Mouse (Mus musculus) spleen, postnatal 14 days (tissue): ENCODE measurements around the gene Mesd.

Experiments used
- DNase-seq, 2 experiments: peaks; one replicate each; pipeline ENCODE4 v3.0.0; 2021 to 2022; ENCODE audit warnings: low spot score in 2 of 2

Mesd gene

DNA sequence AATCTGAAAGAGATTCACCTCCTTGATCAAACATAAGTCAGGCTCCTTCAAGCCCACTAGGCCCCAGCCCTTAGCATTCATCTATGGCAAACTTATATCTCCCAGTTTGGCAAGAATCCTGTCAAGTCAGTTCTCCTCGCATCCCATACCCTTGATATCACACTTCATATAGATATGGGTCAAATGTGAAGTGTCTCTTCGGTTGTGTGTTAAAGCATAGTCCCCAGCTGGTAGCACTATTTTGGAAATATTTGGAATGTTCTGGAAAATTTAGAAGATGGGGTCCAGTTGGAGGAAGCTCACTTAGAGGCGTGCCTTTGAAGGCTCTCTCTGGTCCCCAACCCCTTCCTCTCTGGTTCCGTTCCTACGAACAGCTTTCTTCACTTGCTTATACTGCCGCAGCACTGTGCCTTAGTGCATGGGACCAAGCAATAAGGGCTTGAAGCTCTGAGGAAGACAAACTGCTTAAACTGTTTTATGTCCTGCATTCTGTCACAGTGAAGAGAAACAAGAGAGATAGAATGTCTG lies 29.2 kb downstream of the Mesd start:
- no peak for DNase-seq

DNA sequence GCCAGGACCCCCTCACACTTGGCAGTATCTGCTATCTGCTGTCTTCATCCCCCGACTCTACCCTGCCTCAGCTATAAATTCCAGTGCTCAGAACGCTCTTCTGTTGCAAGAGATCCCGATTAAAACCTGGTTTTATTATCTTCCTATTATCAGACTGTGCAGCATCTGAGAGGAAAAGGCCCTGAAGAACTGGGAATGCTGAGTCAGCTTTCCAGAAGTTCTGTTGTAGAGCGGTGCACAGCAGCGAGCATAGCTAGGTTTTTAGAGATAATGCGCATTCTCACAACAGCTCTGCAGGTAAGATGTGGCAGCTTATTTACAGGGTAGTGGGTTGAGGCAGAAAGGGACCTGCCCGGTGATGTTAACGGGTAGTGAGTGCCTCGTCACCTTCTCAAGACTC lies 29.7 kb downstream of the Mesd start:
- no peak for DNase-seq

DNA sequence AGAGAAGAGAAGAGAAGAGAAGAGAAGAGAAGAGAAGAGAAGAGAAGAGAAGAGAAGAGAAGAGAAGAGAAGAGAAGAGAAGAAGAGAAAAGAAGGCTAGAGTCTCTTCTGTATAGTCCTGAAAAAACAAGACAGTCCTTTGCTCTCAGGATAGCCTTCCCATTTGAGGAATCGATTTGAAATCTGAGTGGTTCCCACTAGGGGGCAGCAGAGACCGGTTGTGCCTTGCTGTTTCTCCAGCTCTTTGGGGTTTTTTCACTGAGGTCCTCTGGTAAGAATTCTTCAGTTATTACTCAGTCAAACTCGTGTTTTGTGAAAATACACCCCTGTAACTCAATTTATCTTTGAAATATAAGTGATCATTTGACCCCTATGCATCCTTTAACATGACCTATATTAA lies 30.3 kb downstream of the Mesd start:
- DNase-seq, result peak; percentile 47 to 71

DNA sequence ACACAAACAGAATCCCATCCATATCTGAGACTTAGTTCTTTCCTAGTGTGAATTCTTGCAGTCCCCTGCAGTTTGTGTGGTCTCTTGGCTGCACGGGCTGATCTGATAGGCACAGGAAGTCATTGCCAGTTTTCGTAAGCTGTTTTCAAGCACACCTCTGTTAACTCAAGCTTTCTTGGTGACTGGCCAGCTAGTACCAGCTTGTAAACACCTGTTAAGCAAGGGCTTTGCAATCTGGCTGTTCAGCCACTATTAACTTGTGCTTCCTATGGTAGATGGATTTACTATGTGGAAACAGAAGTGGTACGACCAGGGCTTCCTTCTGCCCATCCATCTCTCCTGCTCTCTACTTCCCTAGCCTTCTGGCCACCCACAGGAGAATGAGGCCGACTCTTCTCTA lies 36.0 kb downstream of the Mesd start:
- no peak for DNase-seq

DNA sequence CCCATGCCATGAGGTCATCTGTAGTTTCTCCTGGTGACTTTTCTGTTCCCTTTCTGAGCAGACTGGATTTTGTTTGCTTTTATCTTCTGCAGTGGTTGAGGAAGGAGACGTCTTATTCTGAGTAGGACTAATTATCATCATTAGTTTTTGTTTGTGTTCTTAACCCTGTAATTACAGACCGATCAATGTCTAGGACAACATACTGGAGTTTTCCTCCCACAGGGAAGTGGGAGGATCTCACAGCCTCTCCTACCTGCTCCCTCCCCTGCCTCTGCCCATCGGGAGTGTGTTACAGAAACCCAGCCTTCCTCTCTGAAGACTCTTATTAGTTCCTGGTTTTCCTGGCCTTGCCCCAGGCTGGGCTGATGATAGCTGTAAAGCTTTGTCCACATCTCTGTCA lies 37.4 kb downstream of the Mesd start:
- DNase-seq, result no peak

DNA sequence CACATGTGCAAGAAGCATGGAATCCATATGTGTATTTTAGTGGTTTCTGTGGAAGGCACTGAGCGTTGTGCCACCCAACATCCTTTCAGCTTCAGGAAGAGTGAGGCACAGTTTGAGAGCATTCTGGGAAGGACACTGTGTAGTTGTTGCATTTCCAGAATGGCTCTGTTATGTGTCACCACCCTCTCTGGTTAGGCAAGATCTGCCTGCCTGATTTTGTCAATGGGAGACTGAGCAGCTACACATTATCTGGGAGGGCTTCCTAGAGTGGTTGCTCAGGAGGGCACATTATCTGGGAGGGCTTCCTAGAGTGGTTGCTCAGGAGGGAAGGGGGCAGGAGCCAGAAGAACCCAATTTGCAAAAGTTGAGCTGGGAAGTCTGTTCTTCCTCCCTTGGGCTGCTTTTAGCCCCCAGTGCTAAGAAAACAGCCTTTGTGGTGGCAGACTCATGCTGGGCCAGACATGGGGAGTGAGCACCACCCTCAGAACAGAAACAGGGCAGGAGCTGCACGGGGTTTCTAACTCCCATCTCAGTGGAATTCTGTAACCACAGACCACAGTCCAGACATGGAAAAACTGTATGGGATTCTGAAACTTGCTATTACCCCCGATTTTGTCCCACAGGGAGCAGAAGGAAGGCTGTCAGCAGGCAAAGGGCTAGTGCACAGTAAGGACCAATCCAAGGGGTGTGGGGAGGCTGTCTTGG lies 54.9 kb downstream of the Mesd start:
- DNase-seq, result no peak

DNA sequence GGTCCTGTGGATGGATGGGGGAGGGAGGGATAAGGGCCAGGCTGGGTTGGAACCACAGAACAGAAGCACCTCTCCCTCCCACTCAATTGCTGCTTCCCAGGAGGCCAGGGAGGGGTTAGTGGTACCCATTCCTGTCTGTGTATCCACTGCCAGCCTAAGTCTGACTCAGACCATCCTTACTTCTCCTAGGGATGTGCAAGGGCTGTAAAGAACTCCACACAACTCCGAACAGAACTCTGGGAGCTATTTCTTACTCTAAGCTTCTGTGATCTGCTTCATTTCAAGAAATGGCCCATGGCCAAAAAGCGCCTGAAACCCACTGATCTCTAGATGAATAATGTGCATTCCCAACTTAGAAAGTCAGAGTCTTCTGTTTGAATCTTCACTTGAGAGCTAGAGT lies 55.9 kb downstream of the Mesd start:
- no peak for DNase-seq

DNA sequence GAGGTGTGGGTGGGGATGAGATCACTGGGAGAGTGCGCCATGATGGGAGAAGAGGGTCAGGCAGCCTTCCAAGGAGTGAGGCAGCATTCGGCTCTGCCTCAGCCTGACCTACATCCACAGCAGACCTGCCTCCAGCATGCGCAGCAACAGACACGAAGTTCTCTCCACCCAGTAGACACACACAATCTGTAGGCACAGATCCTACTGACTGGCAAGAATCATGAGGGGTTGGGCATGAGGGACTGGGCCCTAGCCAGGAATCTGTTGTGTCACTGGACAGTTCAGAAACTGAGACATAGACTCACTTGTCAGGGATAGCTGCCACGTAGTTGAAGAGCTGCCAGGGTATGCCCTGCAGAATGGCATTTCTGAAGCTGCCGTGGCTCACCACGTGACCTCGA lies 57.4 kb downstream of the Mesd start:
- DNase-seq, result no peak

DNA sequence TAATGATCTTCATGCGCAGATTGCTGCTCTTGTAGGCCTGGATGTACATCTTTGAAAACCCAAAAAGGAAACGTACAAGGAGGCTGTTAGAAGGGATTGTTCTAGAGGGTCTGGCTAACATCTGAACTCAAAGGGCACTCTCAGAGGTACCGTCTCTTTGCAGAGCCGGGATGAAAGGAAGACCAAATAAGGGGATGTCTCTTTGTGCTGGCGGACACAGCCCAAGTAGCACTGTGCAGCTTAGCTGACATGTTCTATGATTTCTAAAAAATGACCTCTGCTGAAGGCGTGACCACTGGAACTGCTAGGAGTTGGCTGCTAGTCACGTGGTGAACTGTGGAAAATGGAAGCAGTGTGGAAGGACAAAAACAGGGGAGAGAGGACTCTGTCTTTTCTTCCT lies 64.5 kb downstream of the Mesd start:
- no peak for DNase-seq

DNA sequence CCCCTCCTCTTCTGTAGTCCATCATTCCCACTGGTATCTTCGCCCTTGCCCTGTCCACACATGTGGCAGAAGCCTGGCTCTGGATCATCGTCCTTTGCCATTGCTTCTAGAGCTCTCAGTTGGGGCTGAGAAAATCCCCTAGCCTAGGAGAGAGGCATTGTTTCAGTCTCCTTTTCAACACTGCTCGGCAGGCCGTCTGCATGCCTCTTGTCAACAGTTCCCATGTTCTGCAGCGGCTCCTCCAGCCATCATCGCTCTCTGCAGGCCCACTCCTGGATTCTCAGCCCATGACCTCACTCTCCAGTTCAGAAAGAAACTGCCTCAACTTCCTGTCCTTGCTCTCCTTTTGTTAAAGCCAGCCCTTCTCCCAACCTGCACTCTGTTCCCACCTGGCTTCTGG lies 65.4 kb downstream of the Mesd start:
- DNase-seq, result no peak
